Mouse (Mus musculus): ENCODE measurements around the gene Il18r1. TPM values are rescaled to one million over a fixed set of nuclear protein-coding genes. Genes with fewer than 3 reads are reported as not detected.

Il18r1 gene
- total and polyA plus RNA-seq, 3 experiments, result 0.86 to 1.9 (median 1.1) TPM

GRCm38 (mm10) chr1:40428910-40429675, 36.3 kb upstream of the Il18r1 start, which contains the start of gene Il1rl1:
Il1rl1 (plus strand) TSS chr1:40429570.
- intact Hi-C loops (cut with DNase I), result no loop called here
- Histone ChIP-seq H3K79me2 (replicated peaks; ENCODE audit: control insufficient read depth, insufficient read depth, low read length) (no peaks in the 10 kb centered on the region), H3K27ac (no peak within 1 kb of the TSS), H3K4me1 (ENCODE audit: control insufficient read depth, insufficient read depth, low read length) (no peaks in the 10 kb centered on the region), H3K36me3 (ENCODE audit: control insufficient read depth, insufficient read depth, low read length) (no peaks in the 10 kb centered on the region), H3K4me3 (no peak within 1 kb of the TSS), H3K9ac (ENCODE audit: low read depth, low read length) (no peak within 1 kb of the TSS), H3K27me3 (ENCODE audit: control insufficient read depth, insufficient read depth, low read length) (no peaks in the 10 kb centered on the region)
- no peak for DNase-seq
- WGBS, result 59% methylated on average over 5 of the region's 5 CpGs
- TF ChIP-seq EP300 (IDR thresholded peaks at IDR 0.05; ENCODE audit: insufficient read depth, low read depth, low read length) (no peak), POLR2A (IDR thresholded peaks at IDR 0.05; ENCODE audit: insufficient read depth, low read depth, low read length) (no peak), CTCF (IDR thresholded peaks at IDR 0.05) (no peak)

GRCm38 (mm10) chr1:40430143-40430834, 35.1 kb upstream of the Il18r1 start:
- Histone ChIP-seq H3K79me2 (replicated peaks; ENCODE audit: control insufficient read depth, insufficient read depth, low read length) (no peaks in the 10 kb centered on the region), H3K4me3 (no peak overlapping the region), H3K9ac (ENCODE audit: low read depth, low read length) (no peak overlapping the region), H3K36me3 (ENCODE audit: control insufficient read depth, insufficient read depth, low read length) (no peaks in the 10 kb centered on the region), H3K4me1 (ENCODE audit: control insufficient read depth, insufficient read depth, low read length) (no peaks in the 10 kb centered on the region), H3K27ac (no peak overlapping the region), H3K27me3 (ENCODE audit: control insufficient read depth, insufficient read depth, low read length) (no peaks in the 10 kb centered on the region)
- intact Hi-C loops (cut with DNase I), result no loop called here
- no peak for TF ChIP-seq CTCF (IDR thresholded peaks at IDR 0.05)
- no peak for TF ChIP-seq EP300 (IDR thresholded peaks at IDR 0.05; ENCODE audit: insufficient read depth, low read depth, low read length)
- TF ChIP-seq POLR2A (IDR thresholded peaks at IDR 0.05; ENCODE audit: insufficient read depth, low read depth, low read length), result no peak
- 64% methylated on average over 4 of the region's 4 CpGs for WGBS
- no peak for DNase-seq

DNA sequence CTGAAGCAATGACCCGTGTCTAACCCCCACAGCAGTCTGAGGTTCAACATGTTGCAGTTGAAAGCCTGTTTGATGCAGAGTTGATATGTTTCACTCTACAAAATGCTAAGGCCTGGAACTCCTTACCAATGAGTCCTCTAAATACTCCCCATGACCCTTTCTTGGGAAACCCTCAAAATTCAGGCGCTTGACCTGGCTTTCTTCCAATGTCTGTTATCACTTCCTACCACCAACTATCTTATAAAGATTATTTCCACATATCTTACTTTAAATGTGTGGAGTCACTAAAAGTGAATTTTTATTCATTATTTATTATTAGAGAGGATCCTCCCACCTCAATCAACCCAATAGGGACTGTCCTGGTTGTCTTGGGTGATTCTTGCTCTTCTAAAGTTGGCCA, 33.2 kb upstream of the Il18r1 start:
- H3K4me3 ChIP-seq, result no peak overlapping the region
- TF ChIP-seq EP300 (IDR thresholded peaks at IDR 0.05; ENCODE audit: insufficient read depth, low read depth, low read length) (no peak), POLR2A (IDR thresholded peaks at IDR 0.05; ENCODE audit: insufficient read depth, low read depth, low read length) (no peak), CTCF (IDR thresholded peaks at IDR 0.05) (no peak)
- no peaks in the 10 kb centered on the region for H3K79me2 ChIP-seq (replicated peaks; ENCODE audit: control insufficient read depth, insufficient read depth, low read length)
- H3K9ac ChIP-seq (ENCODE audit: low read depth, low read length), result no peak overlapping the region
- no peak overlapping the region for H3K27ac ChIP-seq
- no peak for DNase-seq
- H3K27me3 ChIP-seq (ENCODE audit: control insufficient read depth, insufficient read depth, low read length), result no peaks in the 10 kb centered on the region
- no peaks in the 10 kb centered on the region for H3K4me1 ChIP-seq (ENCODE audit: control insufficient read depth, insufficient read depth, low read length)
- H3K36me3 ChIP-seq (ENCODE audit: control insufficient read depth, insufficient read depth, low read length), result no peaks in the 10 kb centered on the region
- 51% methylated on average over 2 of the region's 2 CpGs for WGBS
- intact Hi-C loops (cut with DNase I), result no loop called here

DNA sequence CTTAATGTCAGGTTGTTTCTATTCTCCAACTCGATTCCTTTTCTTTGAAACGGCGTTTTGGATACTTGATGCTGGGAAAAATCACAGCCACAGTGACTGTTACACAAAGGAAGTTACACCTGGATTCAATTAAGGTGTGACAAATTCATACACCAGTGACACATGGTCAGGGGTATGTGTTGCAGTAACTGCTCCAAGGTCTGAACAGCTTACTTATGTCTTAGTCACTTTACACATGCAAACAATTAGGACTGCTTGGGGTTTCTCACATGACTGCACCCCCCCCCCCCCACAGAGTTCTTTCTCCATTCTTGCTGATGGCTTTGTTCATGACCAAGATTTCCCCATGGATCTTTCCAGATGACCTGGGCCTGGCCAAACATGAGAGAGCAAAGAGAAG, 29.4 kb upstream of the Il18r1 start:
- TF ChIP-seq CTCF (IDR thresholded peaks at IDR 0.05), result no peak
- TF ChIP-seq EP300 (IDR thresholded peaks at IDR 0.05; ENCODE audit: insufficient read depth, low read depth, low read length), result no peak
- no peak for TF ChIP-seq POLR2A (IDR thresholded peaks at IDR 0.05; ENCODE audit: insufficient read depth, low read depth, low read length)
- H3K4me1 ChIP-seq (ENCODE audit: control insufficient read depth, insufficient read depth, low read length), result no peaks in the 10 kb centered on the region
- intact Hi-C loops (cut with DNase I), result no loop called here
- no peak overlapping the region for H3K9ac ChIP-seq (ENCODE audit: low read depth, low read length)
- no peak overlapping the region for H3K4me3 ChIP-seq
- DNase-seq, result no peak
- H3K27me3 ChIP-seq (ENCODE audit: control insufficient read depth, insufficient read depth, low read length), result no peaks in the 10 kb centered on the region
- WGBS, result 83% methylated on average over 3 of the region's 3 CpGs
- H3K79me2 ChIP-seq (replicated peaks; ENCODE audit: control insufficient read depth, insufficient read depth, low read length), result no peaks in the 10 kb centered on the region
- no peaks in the 10 kb centered on the region for H3K36me3 ChIP-seq (ENCODE audit: control insufficient read depth, insufficient read depth, low read length)
- no peak overlapping the region for H3K27ac ChIP-seq

- Histone ChIP-seq H3K36me3 (ENCODE audit: control insufficient read depth, insufficient read depth, low read length) (no peaks in the 10 kb centered on the region), H3K27ac (no peak overlapping the region), H3K27me3 (ENCODE audit: control insufficient read depth, insufficient read depth, low read length) (no peaks in the 10 kb centered on the region), H3K9ac (ENCODE audit: low read depth, low read length) (no peak overlapping the region), H3K79me2 (replicated peaks; ENCODE audit: control insufficient read depth, insufficient read depth, low read length) (no peaks in the 10 kb centered on the region), H3K4me1 (ENCODE audit: control insufficient read depth, insufficient read depth, low read length) (no peaks in the 10 kb centered on the region), H3K4me3 (no peak overlapping the region)
- no peak for DNase-seq
- intact Hi-C loops (cut with DNase I), result no loop called here
- no peak for TF ChIP-seq CTCF (IDR thresholded peaks at IDR 0.05)
- no peak for TF ChIP-seq POLR2A (IDR thresholded peaks at IDR 0.05; ENCODE audit: insufficient read depth, low read depth, low read length)
- TF ChIP-seq EP300 (IDR thresholded peaks at IDR 0.05; ENCODE audit: insufficient read depth, low read depth, low read length), result no peak
- WGBS, result 73% methylated on average over 2 of the region's 2 CpGs
Observed at GRCm38 (mm10) chr1:40437340-40437739, 28.0 kb upstream of the Il18r1 start.

DNA sequence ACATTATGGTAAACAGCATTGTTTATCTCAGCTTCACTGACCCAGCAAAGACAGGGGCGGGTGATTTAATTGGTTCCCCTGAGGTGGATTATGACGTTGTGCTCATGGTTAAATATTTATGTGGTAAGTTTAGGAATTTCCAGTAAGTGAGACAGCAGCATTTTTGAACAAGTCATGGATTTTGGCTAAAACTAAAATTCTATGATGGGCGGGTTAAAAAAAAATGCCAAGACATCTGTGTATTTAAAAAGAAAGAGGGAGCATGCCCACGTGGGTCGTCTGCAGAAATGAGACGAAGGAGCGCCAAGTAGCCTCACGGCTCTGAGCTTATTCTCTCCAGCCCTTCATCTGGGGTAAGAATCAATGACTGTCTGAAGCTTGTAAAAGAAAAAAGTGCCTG, 25.8 kb upstream of the Il18r1 start:
- TF ChIP-seq EP300 (IDR thresholded peaks at IDR 0.05; ENCODE audit: insufficient read depth, low read depth, low read length), result no peak
- no peak for TF ChIP-seq POLR2A (IDR thresholded peaks at IDR 0.05; ENCODE audit: insufficient read depth, low read depth, low read length)
- no peak for TF ChIP-seq CTCF (IDR thresholded peaks at IDR 0.05)
- H3K4me3 ChIP-seq, result no peak overlapping the region
- no peak overlapping the region for H3K9ac ChIP-seq (ENCODE audit: low read depth, low read length)
- H3K4me1 ChIP-seq (ENCODE audit: control insufficient read depth, insufficient read depth, low read length), result no peaks in the 10 kb centered on the region
- no peak overlapping the region for H3K27ac ChIP-seq
- DNase-seq, result no peak
- H3K79me2 ChIP-seq (replicated peaks; ENCODE audit: control insufficient read depth, insufficient read depth, low read length), result no peaks in the 10 kb centered on the region
- intact Hi-C loops (cut with DNase I), result no loop called here
- H3K36me3 ChIP-seq (ENCODE audit: control insufficient read depth, insufficient read depth, low read length), result no peaks in the 10 kb centered on the region
- no peaks in the 10 kb centered on the region for H3K27me3 ChIP-seq (ENCODE audit: control insufficient read depth, insufficient read depth, low read length)
- 80% methylated on average over 8 of the region's 8 CpGs for WGBS
